Mouse (Mus musculus) heart, embryonic 13.5 days (tissue): ENCODE results near the gene Exoc3l. TPM values are rescaled to one million over a fixed set of nuclear protein-coding genes. Genes with fewer than 3 reads are reported as not detected.

Experiments
- ATAC-seq: fragments of 200-750 bp; cut with Nextera tagmentation; 2 replicates; pipeline ENCODE4 v1.8.0; 2017; ENCODE audit warnings: moderate TSS enrichment; ENCODE audit not compliant: insufficient number of reproducible peaks, low FRiP score, low TSS enrichment; ENCODE audit errors: extremely low read depth
- H3K27ac ChIP-seq: fragments of 300-500 bp; sonication (generic); replicated peaks from 2 replicates; pipeline ENCODE4 v1.5.1; 2015; ENCODE audit warnings: moderate library complexity, mild to moderate bottlenecking, inconsistent platforms
- H3K27me3 ChIP-seq: fragments of 300-500 bp; sonication (generic); replicated peaks from 2 replicates; pipeline ENCODE4 v1.6.1; 2015; ENCODE audit warnings: mild to moderate bottlenecking, inconsistent platforms
- H3K36me3 ChIP-seq: fragments of 300-500 bp; sonication (generic); 2 replicates; pipeline ENCODE4 v1.6.1; 2015; ENCODE audit warnings: mild to moderate bottlenecking, inconsistent platforms
- H3K4me1 ChIP-seq: fragments of 300-500 bp; sonication (generic); 2 replicates; pipeline ENCODE4 v1.6.1; 2015; ENCODE audit warnings: inconsistent platforms
- H3K4me2 ChIP-seq: fragments of 300-500 bp; sonication (generic); 2 replicates; pipeline ENCODE4 v1.6.1; 2015; ENCODE audit warnings: inconsistent platforms, mild to moderate bottlenecking, moderate library complexity
- H3K4me3 ChIP-seq: fragments of 300-500 bp; sonication (generic); 2 replicates; pipeline ENCODE4 v1.5.1; 2015; ENCODE audit warnings: moderate library complexity, mild to moderate bottlenecking, inconsistent platforms
- H3K9ac ChIP-seq: fragments of 300-500 bp; sonication (generic); 2 replicates; pipeline ENCODE4 v1.6.1; 2015; ENCODE audit warnings: inconsistent platforms, mild to moderate bottlenecking, moderate library complexity
- H3K9me3 ChIP-seq: fragments of 300-500 bp; sonication (generic); 2 replicates; pipeline ENCODE4 v1.6.1; 2016; ENCODE audit warnings: inconsistent platforms
- WGBS: fragments of 180-500 bp; shearing (Covaris S2); methylation state at CpG from one replicate; pipeline ENCODE4 v1.1.7; 2015; ENCODE audit warnings: mixed read lengths; 5-methylcytosine and 5-hydroxymethylcytosine counted together
- polyA plus RNA-seq: library from polyadenylated mRNA; unstranded; fragments of >200 nt; fragmentation: Nextera tagmentation; extraction: Ambion mirVana; gene quantifications from 2 replicates; pipeline ENCODE4 v1.2.1, GENCODE M21; 2015

Exoc3l gene
- polyA plus RNA-seq, 1 experiment from 2014 or later = 15.5 TPM

DNA sequence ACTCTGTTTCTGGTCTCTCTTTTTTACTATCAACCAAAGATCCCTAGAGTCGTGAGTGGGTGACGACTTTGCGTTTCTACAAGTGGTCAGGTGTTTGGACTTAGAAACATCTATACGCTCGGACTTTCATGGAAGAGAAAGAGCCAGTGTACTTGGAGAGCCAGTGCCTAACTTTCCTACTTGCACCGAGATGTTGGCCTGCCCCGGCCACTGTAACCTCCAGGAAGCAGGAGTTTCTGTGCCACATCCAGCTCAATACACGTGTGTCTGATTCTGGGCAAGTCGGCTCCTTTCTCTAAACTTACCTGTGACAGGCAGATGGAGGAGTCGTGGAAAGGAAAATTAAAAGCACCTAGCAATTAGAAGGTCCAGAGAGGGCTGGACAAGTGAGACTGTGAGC is 20.1 kb downstream of the Exoc3l start, which contains the start of gene Nol3:
Nol3 (plus strand) TSS at position 301 of the 400 bp plus-strand sequence.
- peak within 1 kb of the TSS; percentile 81 for H3K4me2 ChIP-seq
- H3K9me3 ChIP-seq = no peaks in the 10 kb centered on the region
- peak within 1 kb of the TSS; percentile 54 for H3K4me3 ChIP-seq
- peaks cover 32% of the 10 kb centered on the region for H3K4me1 ChIP-seq
- H3K9ac ChIP-seq = peak within 1 kb of the TSS; percentile 77
- ATAC-seq = no peak
- H3K36me3 ChIP-seq = no peaks in the 10 kb centered on the region; the same call in 1 of the 2 replicates
- no peak within 1 kb of the TSS for H3K27ac ChIP-seq
- WGBS = 12% methylated on average over 10 of the region's 10 CpGs
- peaks cover 100% of the 10 kb centered on the region for H3K27me3 ChIP-seq

GRCm38 (mm10) chr8:105275387-105275786 is 20.5 kb downstream of the Exoc3l start:
- H3K27ac ChIP-seq = no peak overlapping the region
- ATAC-seq = no peak
- H3K4me1 ChIP-seq = peaks cover 36% of the 10 kb centered on the region
- peak overlapping the region; percentile 54 for H3K4me3 ChIP-seq
- peak overlapping the region; percentile 81 for H3K4me2 ChIP-seq
- peaks cover 100% of the 10 kb centered on the region for H3K27me3 ChIP-seq
- 12% methylated on average over 11 of the region's 11 CpGs for WGBS
- H3K36me3 ChIP-seq = no peaks in the 10 kb centered on the region
- H3K9me3 ChIP-seq = no peaks in the 10 kb centered on the region
- H3K9ac ChIP-seq = peak overlapping the region; percentile 44; the same call in 1 of the 2 replicates

GRCm38 (mm10) chr8:105270916-105271186 is 25.1 kb downstream of the Exoc3l start:
- ATAC-seq = no peak
- peak overlapping the region; percentile 10; the same call in 1 of the 2 replicates for H3K4me3 ChIP-seq
- no peaks in the 10 kb centered on the region for H3K36me3 ChIP-seq
- peaks cover 100% of the 10 kb centered on the region for H3K27me3 ChIP-seq
- 0 out of 2 replicates have a peak, but pooled peaks cover 6% of the 10 kb centered on the region for H3K9me3 ChIP-seq
- 5% methylated on average over 11 of the region's 11 CpGs for WGBS
- H3K9ac ChIP-seq = no peak overlapping the region
- H3K4me2 ChIP-seq = peak overlapping the region; percentile 96; the same call in 1 of the 2 replicates
- H3K27ac ChIP-seq = no peak overlapping the region
- H3K4me1 ChIP-seq = peaks cover 39% of the 10 kb centered on the region

DNA sequence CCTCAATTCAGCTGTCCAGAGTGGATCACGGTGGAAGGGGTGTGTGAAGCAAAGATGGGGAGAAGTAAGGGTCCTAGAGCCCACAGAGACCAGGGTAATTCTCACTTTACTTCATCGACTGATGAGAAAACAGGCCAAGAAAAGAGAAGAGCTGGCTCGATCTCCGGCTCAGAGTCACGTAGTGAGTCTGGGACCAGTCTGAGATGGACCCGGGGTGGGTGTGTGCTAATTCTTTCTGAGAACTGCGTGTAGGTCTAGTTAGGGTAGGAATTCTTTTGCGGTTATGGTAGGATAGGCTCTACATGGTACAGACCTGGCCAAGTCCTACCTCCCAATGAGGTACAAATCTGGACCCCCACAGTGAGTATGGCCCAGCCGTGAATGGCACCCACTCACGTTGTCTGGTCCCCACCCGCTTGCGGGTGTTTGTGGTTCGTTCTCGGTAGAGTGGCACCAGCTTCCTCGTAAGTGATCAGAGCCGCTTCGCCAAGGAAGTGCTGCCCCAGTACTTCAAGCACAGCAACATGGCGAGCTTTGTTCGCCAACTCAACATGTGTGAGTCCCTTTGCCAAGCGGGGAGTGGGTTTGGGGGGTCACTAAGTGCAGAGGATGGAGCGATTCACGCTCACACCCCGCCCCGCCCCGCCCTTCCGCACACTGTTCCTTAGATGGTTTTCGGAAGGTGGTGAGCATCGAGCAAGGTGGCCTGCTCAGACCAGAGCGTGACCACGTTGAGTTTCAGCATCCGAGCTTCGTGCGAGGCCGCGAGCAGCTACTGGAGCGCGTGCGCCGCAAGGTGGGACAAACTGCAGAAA is 25.6 kb downstream of the Exoc3l start:
- Histone ChIP-seq H3K27ac (no peak overlapping the region), H3K27me3 (peaks cover 99% of the 10 kb centered on the region), H3K4me2 (peak overlapping the region; percentile 96), H3K4me3 (peak overlapping the region; percentile 60), H3K36me3 (no peaks in the 10 kb centered on the region), H3K9ac (peak overlapping the region; percentile 74; the same call in 1 of the 2 replicates), H3K4me1 (peaks cover 34% of the 10 kb centered on the region), H3K9me3 (0 out of 2 replicates have a peak, but pooled peaks cover 6% of the 10 kb centered on the region)
- WGBS = 6% methylated on average over 39 of the region's 39 CpGs
- ATAC-seq = no peak

DNA sequence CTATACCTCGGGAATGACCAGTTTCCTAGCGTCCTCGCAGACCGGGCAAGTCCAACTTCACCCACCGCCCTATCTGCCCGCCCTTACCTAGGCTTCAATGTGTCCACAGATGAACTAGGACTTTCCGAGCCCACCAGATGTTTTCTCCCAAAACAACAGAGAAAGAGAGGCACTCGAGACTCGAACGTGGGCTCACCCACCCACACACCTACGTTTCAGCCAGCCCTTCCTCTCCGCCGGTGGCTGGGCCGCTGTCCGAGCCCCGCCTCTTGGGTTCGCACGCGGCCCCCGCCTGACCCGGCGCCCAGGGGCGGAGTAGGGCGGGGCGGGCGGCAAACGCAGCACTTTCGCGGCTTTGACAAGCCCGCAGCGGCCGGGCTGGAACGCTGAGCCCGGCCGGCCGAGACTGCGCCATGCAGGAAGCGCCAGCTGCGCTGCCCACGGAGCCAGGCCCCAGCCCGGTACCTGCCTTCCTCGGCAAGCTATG is 26.4 kb downstream of the Exoc3l start, which contains the start of gene Hsf4:
Hsf4 (plus strand) TSS at position 341 of the 487 bp plus-strand sequence.
- no peak for ATAC-seq
- no peak within 1 kb of the TSS for H3K27ac ChIP-seq
- peak within 1 kb of the TSS; percentile 96 for H3K4me2 ChIP-seq
- peak within 1 kb of the TSS; percentile 60 for H3K4me3 ChIP-seq
- peak within 1 kb of the TSS; percentile 74 for H3K9ac ChIP-seq
- H3K4me1 ChIP-seq = peaks cover 40% of the 10 kb centered on the region
- WGBS = under 1% methylated on average over 42 of the region's 42 CpGs
- peaks cover 93% of the 10 kb centered on the region for H3K27me3 ChIP-seq
- 0 out of 2 replicates have a peak, but pooled peaks cover 6% of the 10 kb centered on the region for H3K9me3 ChIP-seq
- H3K36me3 ChIP-seq = no peaks in the 10 kb centered on the region

DNA sequence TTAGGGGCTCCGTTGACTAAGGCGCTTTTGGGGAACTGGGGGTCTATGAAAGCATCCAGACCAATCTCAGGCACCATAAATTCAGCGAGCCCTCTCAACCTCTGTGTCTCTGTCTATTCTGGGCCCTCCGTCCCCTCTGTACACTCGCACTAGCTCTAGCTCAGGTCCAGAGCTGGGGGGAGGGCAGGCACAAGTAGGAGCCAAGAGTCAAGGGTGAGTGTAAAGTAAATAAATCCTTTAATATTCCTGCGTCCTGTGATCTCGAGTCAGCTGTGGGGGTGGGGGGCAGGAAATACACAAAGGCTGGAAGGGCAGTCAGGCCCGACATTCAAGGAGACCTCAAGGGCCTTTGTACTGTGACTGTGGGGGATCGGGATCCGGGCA is 26.8 kb downstream of the Exoc3l start:
- Histone ChIP-seq H3K4me3 (peak overlapping the region; percentile 60), H3K27ac (no peak overlapping the region), H3K27me3 (peaks cover 90% of the 10 kb centered on the region), H3K9me3 (0 out of 2 replicates have a peak, but pooled peaks cover 6% of the 10 kb centered on the region), H3K36me3 (no peaks in the 10 kb centered on the region), H3K9ac (peak overlapping the region; percentile 74), H3K4me1 (peaks cover 41% of the 10 kb centered on the region), H3K4me2 (peak overlapping the region; percentile 96)
- ATAC-seq = no peak
- 4% methylated on average over 10 of the region's 10 CpGs for WGBS

DNA sequence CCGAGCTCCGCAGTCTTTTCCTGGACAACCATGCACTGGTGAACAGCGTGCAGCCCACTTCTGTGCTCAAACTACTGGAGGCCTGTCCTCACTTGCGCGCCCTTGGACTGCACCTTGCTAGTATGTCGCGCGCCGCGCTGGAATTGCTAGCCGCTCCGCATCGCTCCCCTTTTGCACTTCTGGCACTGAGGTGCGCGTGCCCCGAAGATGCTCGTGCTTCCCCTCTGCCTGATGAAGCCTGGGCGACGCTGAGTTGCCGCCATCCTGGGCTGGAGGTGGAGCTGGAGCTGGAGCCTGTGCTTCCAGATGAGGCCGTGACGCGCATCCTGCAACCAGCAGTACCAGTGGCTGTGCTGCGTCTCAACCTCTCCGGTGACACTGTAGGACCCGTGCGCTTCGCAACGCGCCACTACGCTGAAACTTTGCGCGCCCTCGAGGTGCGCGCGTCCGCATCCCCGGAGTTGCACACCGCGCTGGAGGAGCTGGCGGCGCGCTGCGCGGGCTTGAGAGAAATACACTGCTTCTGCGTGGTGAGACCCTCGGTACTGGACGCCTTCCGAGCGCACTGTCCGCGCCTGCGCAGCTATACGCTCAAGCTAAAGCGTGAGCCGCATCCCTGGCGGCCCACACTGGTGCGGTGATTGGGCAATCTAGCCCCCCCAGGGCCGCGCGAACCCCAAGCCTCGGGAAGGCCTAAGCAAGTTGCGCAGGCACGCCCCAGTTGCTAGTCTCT is 27.4 kb downstream of the Exoc3l start:
- Histone ChIP-seq H3K27me3 (peaks cover 90% of the 10 kb centered on the region), H3K4me3 (peak overlapping the region; percentile 60), H3K4me2 (peak overlapping the region; percentile 96), H3K36me3 (no peaks in the 10 kb centered on the region), H3K9ac (peak overlapping the region; percentile 74), H3K27ac (no peak overlapping the region), H3K4me1 (peaks cover 45% of the 10 kb centered on the region), H3K9me3 (0 out of 2 replicates have a peak, but pooled peaks cover 6% of the 10 kb centered on the region)
- 0 out of 2 replicates have a peak, but pooled peaks have one; percentile 22 for ATAC-seq
- under 1% methylated on average over 65 of the region's 65 CpGs for WGBS

- H3K9ac ChIP-seq = no peak overlapping the region
- 0 out of 2 replicates have a peak, but pooled peaks cover 6% of the 10 kb centered on the region for H3K9me3 ChIP-seq
- no peak overlapping the region for H3K4me3 ChIP-seq
- H3K27me3 ChIP-seq = peaks cover 85% of the 10 kb centered on the region
- ATAC-seq = no peak
- 39% methylated on average over 13 of the region's 13 CpGs for WGBS
- no peak overlapping the region for H3K27ac ChIP-seq
- peaks cover 45% of the 10 kb centered on the region for H3K4me1 ChIP-seq
- H3K36me3 ChIP-seq = no peaks in the 10 kb centered on the region
- H3K4me2 ChIP-seq = no peak overlapping the region
Observed at GRCm38 (mm10) chr8:105266775-105267174, 29.1 kb downstream of the Exoc3l start.

DNA sequence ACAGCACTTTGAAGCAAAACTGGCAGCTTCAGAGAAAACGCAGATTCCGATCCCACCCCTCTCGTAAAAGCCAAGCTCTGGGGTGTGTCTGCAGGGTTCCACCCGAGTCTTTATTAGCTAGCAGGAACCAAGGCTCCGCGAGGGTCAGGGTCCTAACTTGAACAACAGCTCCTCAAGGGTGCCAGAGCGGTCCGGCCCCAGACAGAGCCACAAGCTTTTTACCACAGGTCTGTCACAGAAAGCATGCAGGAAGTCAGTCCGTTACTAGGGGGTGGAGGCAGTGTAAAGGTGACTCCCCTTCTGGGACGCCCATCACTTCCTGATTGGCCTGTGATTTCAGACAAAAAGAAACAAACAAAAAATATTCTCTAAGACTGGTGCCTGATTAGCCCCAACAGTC is 30.8 kb downstream of the Exoc3l start:
- WGBS = 15% methylated on average over 10 of the region's 10 CpGs
- Histone ChIP-seq H3K9me3 (0 out of 2 replicates have a peak, but pooled peaks cover 6% of the 10 kb centered on the region), H3K27me3 (peaks cover 85% of the 10 kb centered on the region), H3K4me2 (peak overlapping the region; percentile 96), H3K9ac (peak overlapping the region; percentile 88), H3K27ac (no peak overlapping the region), H3K36me3 (no peaks in the 10 kb centered on the region), H3K4me3 (peak overlapping the region; percentile 84), H3K4me1 (peaks cover 38% of the 10 kb centered on the region)
- ATAC-seq = no peak

- Histone ChIP-seq H3K9me3 (0 out of 2 replicates have a peak, but pooled peaks cover 6% of the 10 kb centered on the region), H3K9ac (peak within 1 kb of the TSS; percentile 88), H3K27ac (no peak within 1 kb of the TSS), H3K4me2 (peak within 1 kb of the TSS; percentile 96), H3K4me3 (peak within 1 kb of the TSS; percentile 84), H3K4me1 (peaks cover 39% of the 10 kb centered on the region), H3K36me3 (no peaks in the 10 kb centered on the region), H3K27me3 (peaks cover 85% of the 10 kb centered on the region)
- ATAC-seq = 0 out of 2 replicates have a peak, but pooled peaks have one; percentile 30
- WGBS = 1% methylated on average over 54 of the region's 54 CpGs
Observed at GRCm38 (mm10) chr8:105264024-105264982, 31.6 kb downstream of the Exoc3l start, which contains the start of the genes Tradd and Fbxl8. Gene Tradd, minus strand, starts transcription at chr8:105264609. Gene Fbxl8, plus strand, starts transcription at chr8:105264648.
